Mouse (Mus musculus) gastrocnemius, adult 8-10 months (tissue): ENCODE results near the gene Med1. TPM values are rescaled to one million over a fixed set of nuclear protein-coding genes. Genes with fewer than 3 reads are reported as not detected.
A peak's percentile ranks its signal among the peaks of the same experiment; 100 is the strongest.
"Not testable (repeated sequence)": the region's sequence is repeated elsewhere in the genome, so short reads cannot be mapped to it uniquely, and the experiment has no call there.

Source experiments
- DNase-seq, 2 experiments: peaks; one replicate each; pipeline ENCODE4 v3.0.0; 2022; ENCODE audit warnings: low spot score in 2 of 2
- total RNA-seq, 4 experiments: library from RNA; stranded (reverse); gene quantifications; 2 replicates each; pipeline ENCODE4 v1.2.4; 2022

Gene Med1
- total RNA-seq, result 10 to 100 TPM; 21.4 to 28.2 (median 25.6) TPM

GRCm38 (mm10) chr11:98192901-98193805 lies at the start of gene Med1:
Med1 (minus strand) TSS chr11:98193293.
- peak; percentile 86 to 90 for DNase-seq

GRCm38 (mm10) chr11:98238995-98239394 lies 45.9 kb upstream of the Med1 start:
- no peak for DNase-seq

- DNase-seq, result no peak
Observed at GRCm38 (mm10) chr11:98238416-98238815, 45.3 kb upstream of the Med1 start.

GRCm38 (mm10) chr11:98226349-98226748 lies 33.3 kb upstream of the Med1 start:
- no peak for DNase-seq

GRCm38 (mm10) chr11:98213311-98213710 lies 20.2 kb upstream of the Med1 start:
- DNase-seq, result no peak

GRCm38 (mm10) chr11:98209661-98210060 lies 16.6 kb upstream of the Med1 start:
- not testable (repeated sequence) for DNase-seq

- not testable (repeated sequence) for DNase-seq
Observed at GRCm38 (mm10) chr11:98206281-98206680, 13.2 kb upstream of the Med1 start.

GRCm38 (mm10) chr11:98205463-98205862 lies 12.4 kb upstream of the Med1 start:
- no peak for DNase-seq

GRCm38 (mm10) chr11:98203931-98204421 lies 10.9 kb upstream of the Med1 start:
- DNase-seq, result no peak

- peak; percentile 13 to 41 for DNase-seq
Observed at GRCm38 (mm10) chr11:98203351-98203911, 10.3 kb upstream of the Med1 start.

- peak; percentile 92 to 94 for DNase-seq
Observed at GRCm38 (mm10) chr11:98202641-98203350, 9.7 kb upstream of the Med1 start, which contains the start of gene Cdk12. Cdk12 (plus strand) TSS chr11:98203059.

- no peak for DNase-seq
Observed at GRCm38 (mm10) chr11:98201791-98202640, 8.9 kb upstream of the Med1 start.

- DNase-seq, result no peak
Observed at GRCm38 (mm10) chr11:98190820-98191219, 2.3 kb downstream of the Med1 start.

- DNase-seq, result no peak
Observed at GRCm38 (mm10) chr11:98187640-98188395, 5.3 kb downstream of the Med1 start.

- DNase-seq, result not testable (repeated sequence)
Observed at GRCm38 (mm10) chr11:98182149-98182548, 10.9 kb downstream of the Med1 start.

GRCm38 (mm10) chr11:98168400-98168799 lies 24.7 kb downstream of the Med1 start:
- DNase-seq, result no peak

GRCm38 (mm10) chr11:98155094-98155493 lies 38.0 kb downstream of the Med1 start:
- no peak for DNase-seq

- no peak for DNase-seq
Observed at GRCm38 (mm10) chr11:98150625-98151156, 42.4 kb downstream of the Med1 start.

- DNase-seq, result peak; percentile 77 to 81
Observed at GRCm38 (mm10) chr11:98149786-98150624, 43.1 kb downstream of the Med1 start, which contains the start of gene Fbxl20. Fbxl20 (minus strand) TSS chr11:98150403.
